Mouse (Mus musculus): ENCODE measurements around the gene 2010005H15Rik. TPM values are rescaled to one million over a fixed set of nuclear protein-coding genes. Genes with fewer than 3 reads are reported as not detected.
"Not testable (repeated sequence)": the region's sequence is repeated elsewhere in the genome, so short reads cannot be mapped to it uniquely, and the experiment has no call there.

The 2010005H15Rik gene
- not detected in 2 replicates for polyA plus RNA-seq (2014; fragmentation: Nextera tagmentation; extraction: Ambion mirVana)

DNA sequence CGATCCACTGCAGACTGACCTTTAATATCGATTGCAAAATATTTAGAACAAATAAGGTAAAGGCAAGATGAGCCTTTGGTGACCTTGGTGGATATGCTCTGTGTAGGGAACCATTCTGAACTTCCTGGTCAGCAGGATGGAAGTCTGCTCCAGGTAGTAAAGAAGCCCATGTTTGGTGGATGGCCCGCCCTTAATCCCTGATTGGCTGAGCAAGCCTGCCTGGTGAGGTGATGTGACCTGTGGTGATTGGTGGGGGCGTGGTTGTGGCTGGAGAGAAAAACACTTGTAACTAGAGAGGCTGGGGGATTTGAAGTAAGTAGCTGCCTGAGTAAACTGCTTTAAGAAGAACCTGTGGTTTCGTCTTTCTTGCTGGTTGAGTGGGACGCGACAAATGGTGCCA, at the start of gene 2010005H15Rik:
TSS of gene 2010005H15Rik (plus strand) at position 301 of the 400 bp plus-strand sequence.
- 97% methylated on average over 7 of the region's 7 CpGs for whole genome bisulfite sequencing
- H3K4me2 ChIP-seq (ENCODE audit: low read length); DNase-seq; H3K27ac ChIP-seq (replicated peaks; ENCODE audit: low read depth, low read length); ATAC-seq (ENCODE audit: low FRiP score, low TSS enrichment); H3K36me3 ChIP-seq (ENCODE audit: control insufficient read depth, insufficient read depth, low read length); H3K4me1 ChIP-seq (ENCODE audit: control insufficient read depth, insufficient read depth, low read length); H3K4me3 ChIP-seq (replicated peaks; ENCODE audit: low read depth, low read length); H3K9ac ChIP-seq (replicated peaks; ENCODE audit: low read length); H3K9me3 ChIP-seq (ENCODE audit: control insufficient read depth, low read length); H3K27me3 ChIP-seq (ENCODE audit: control insufficient read depth, insufficient read depth, low read length): not testable (repeated sequence)

DNA sequence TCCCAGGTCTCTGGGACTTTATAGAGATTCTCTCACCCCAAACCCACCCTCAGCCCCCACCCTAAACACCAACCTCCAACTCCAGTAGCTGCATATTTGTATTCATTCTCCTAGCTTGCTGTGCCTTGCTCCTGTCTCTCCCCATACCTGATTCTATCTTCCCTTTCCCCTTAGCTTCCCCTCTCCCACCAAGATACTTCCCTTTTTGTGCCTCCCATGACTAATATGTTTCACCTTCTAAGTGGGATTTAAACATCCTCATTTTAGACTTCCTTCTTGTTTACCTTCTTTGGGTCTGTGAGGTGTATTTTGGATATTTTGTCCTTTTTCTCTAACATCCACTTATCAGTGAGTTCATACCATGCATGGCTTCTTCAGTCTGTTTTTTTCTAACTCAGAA, 45.2 kb upstream of the 2010005H15Rik start:
- ATAC-seq (ENCODE audit: low FRiP score, low TSS enrichment), result no peak
- Histone ChIP-seq H3K4me1 (ENCODE audit: control insufficient read depth, insufficient read depth, low read length) (no peaks in the 10 kb centered on the region), H3K9ac (replicated peaks; ENCODE audit: low read length) (no peak overlapping the region), H3K4me2 (ENCODE audit: low read length) (no peak overlapping the region), H3K27me3 (ENCODE audit: control insufficient read depth, insufficient read depth, low read length) (no peaks in the 10 kb centered on the region), H3K4me3 (replicated peaks; ENCODE audit: low read depth, low read length) (no peak overlapping the region), H3K27ac (replicated peaks; ENCODE audit: low read depth, low read length) (no peak overlapping the region), H3K9me3 (ENCODE audit: control insufficient read depth, low read length) (no peaks in the 10 kb centered on the region), H3K36me3 (ENCODE audit: control insufficient read depth, insufficient read depth, low read length) (no peaks in the 10 kb centered on the region)
- DNase-seq, result no peak

DNA sequence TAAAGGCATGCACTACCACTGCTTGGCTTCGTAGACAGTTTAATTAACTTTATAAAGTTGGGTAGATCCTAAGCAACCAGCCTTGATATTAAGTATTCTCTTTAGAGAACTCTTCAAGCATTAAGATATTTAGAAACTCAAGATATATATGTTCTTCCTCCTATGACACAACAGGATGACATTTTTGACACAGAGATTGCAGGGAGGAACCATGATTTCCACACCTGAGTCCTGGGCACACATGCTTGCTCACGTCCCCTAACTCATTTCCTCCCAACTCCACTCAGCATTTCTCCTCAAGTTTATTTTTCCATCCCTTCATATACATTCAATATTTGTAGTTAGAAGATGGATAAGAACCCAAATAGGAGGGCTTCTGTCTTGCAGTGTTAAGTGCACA, 41.4 kb upstream of the 2010005H15Rik start:
- Histone ChIP-seq H3K9ac (replicated peaks; ENCODE audit: low read length) (no peak overlapping the region), H3K4me2 (ENCODE audit: low read length) (no peak overlapping the region), H3K27ac (replicated peaks; ENCODE audit: low read depth, low read length) (no peak overlapping the region), H3K4me1 (ENCODE audit: control insufficient read depth, insufficient read depth, low read length) (no peaks in the 10 kb centered on the region), H3K9me3 (ENCODE audit: control insufficient read depth, low read length) (no peaks in the 10 kb centered on the region), H3K36me3 (ENCODE audit: control insufficient read depth, insufficient read depth, low read length) (no peaks in the 10 kb centered on the region), H3K4me3 (replicated peaks; ENCODE audit: low read depth, low read length) (no peak overlapping the region), H3K27me3 (ENCODE audit: control insufficient read depth, insufficient read depth, low read length) (no peaks in the 10 kb centered on the region)
- whole genome bisulfite sequencing, result 78% methylated on average over 2 of the region's 2 CpGs
- DNase-seq (no peak), ATAC-seq (ENCODE audit: low FRiP score, low TSS enrichment) (no peak)

DNA sequence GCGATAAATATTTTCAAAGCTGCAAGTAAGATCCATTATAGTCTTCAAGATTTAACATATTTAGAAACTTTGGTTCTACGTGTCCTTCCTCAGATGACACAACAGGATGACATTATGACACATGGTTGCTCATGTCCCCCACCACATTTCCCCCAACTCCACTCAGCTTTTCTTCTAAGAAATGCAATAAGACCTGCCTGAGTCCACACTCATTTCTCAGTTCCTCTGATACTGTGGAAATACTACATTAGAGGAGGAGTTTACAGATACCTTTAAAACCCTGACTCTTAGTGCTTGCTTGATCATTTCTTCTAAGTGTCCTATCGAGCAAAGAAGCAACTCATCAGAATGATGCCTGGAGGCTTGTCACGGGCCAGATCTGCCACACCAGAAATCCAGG, 37.4 kb upstream of the 2010005H15Rik start, which contains the start of gene Gm5483:
TSS of gene Gm5483 (plus strand) at position 301 of the 400 bp plus-strand sequence.
- H3K27ac ChIP-seq (replicated peaks; ENCODE audit: low read depth, low read length); ATAC-seq (ENCODE audit: low FRiP score, low TSS enrichment); H3K36me3 ChIP-seq (ENCODE audit: control insufficient read depth, insufficient read depth, low read length); H3K4me3 ChIP-seq (replicated peaks; ENCODE audit: low read depth, low read length); H3K9ac ChIP-seq (replicated peaks; ENCODE audit: low read length); H3K27me3 ChIP-seq (ENCODE audit: control insufficient read depth, insufficient read depth, low read length); H3K4me2 ChIP-seq (ENCODE audit: low read length); H3K9me3 ChIP-seq (ENCODE audit: control insufficient read depth, low read length); H3K4me1 ChIP-seq (ENCODE audit: control insufficient read depth, insufficient read depth, low read length); DNase-seq: not testable (repeated sequence)
- WGBS, result 92% methylated on average over 4 of the region's 4 CpGs

DNA sequence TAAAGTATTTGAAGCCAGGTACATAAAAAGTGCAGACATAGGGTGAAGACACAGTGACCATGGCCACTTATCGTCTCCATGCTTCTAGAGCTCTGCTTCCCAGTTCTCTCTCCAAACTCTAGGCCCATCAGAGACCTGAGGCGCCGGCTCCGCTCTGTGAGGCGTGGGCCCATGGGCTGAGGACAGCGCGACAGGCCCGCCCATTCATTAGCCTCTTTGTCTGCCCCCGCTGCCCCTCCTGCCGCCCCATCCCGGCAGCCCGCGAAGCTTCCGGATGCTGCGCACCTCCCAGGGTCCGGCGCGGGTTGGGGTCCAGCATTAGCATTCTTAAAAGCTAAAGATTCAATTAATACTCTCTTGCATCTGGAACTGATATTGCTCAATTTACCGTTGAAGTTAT, 22.0 kb upstream of the 2010005H15Rik start:
- Histone ChIP-seq H3K36me3 (ENCODE audit: control insufficient read depth, insufficient read depth, low read length) (no peaks in the 10 kb centered on the region), H3K9ac (replicated peaks; ENCODE audit: low read length) (no peak overlapping the region), H3K4me3 (replicated peaks; ENCODE audit: low read depth, low read length) (no peak overlapping the region), H3K9me3 (ENCODE audit: control insufficient read depth, low read length) (no peaks in the 10 kb centered on the region), H3K4me2 (ENCODE audit: low read length) (peak overlapping the region; percentile 35), H3K27ac (replicated peaks; ENCODE audit: low read depth, low read length) (no peak overlapping the region), H3K4me1 (ENCODE audit: control insufficient read depth, insufficient read depth, low read length) (no peaks in the 10 kb centered on the region), H3K27me3 (ENCODE audit: control insufficient read depth, insufficient read depth, low read length) (no peaks in the 10 kb centered on the region)
- DNase-seq (peak; percentile 1), ATAC-seq (ENCODE audit: low FRiP score, low TSS enrichment) (no peak)
- 43% methylated on average over 19 of the region's 19 CpGs for WGBS

DNA sequence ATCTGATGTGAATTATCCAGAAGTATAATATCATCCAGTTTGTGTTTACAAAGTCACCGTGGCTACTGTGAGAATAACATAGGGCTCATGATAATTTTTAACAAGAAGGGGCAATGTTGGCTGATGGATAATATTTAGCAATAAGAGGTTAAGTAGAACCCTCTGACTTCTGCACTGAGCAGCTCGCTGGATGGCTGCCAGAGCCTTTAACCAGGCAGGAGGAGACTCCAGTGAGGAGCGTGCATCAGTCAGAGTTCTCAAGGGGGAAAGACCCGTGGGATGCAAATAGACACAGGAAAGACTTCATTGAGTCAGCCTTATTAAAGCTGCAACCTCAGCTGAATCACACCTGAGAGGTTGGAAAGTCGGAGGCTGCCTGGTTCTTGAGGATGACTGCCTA, 17.4 kb upstream of the 2010005H15Rik start:
- 86% methylated on average over 5 of the region's 5 CpGs for WGBS
- ATAC-seq (ENCODE audit: low FRiP score, low TSS enrichment), result no peak
- H3K27me3 ChIP-seq (ENCODE audit: control insufficient read depth, insufficient read depth, low read length), result no peaks in the 10 kb centered on the region

DNA sequence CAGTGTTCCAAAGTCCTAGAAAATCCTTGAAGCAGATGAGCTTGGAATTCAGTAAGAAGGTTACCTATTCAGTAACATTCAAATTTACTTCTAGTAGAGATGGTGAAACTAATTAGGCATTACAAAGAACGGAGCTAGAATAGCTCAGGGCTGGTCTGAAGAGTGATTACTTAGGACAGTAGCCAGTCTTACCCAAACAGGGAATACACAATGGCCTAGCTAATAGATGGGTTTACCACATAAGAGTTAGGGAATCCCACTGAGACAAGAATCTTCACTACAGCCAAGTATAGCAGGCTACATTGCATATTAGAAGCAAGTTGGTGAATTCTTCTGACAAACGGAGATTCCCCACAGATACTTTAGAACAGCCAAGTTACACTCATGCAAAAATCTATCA, 15.6 kb upstream of the 2010005H15Rik start:
- not testable (repeated sequence) for H3K4me2 ChIP-seq (ENCODE audit: low read length); H3K9me3 ChIP-seq (ENCODE audit: control insufficient read depth, low read length); H3K4me1 ChIP-seq (ENCODE audit: control insufficient read depth, insufficient read depth, low read length); H3K27me3 ChIP-seq (ENCODE audit: control insufficient read depth, insufficient read depth, low read length); H3K9ac ChIP-seq (replicated peaks; ENCODE audit: low read length); DNase-seq; H3K27ac ChIP-seq (replicated peaks; ENCODE audit: low read depth, low read length); H3K36me3 ChIP-seq (ENCODE audit: control insufficient read depth, insufficient read depth, low read length); H3K4me3 ChIP-seq (replicated peaks; ENCODE audit: low read depth, low read length); ATAC-seq (ENCODE audit: low FRiP score, low TSS enrichment)
- 56% methylated on average over 2 of the region's 2 CpGs for WGBS

More for the DNA sequence above, 17.4 kb upstream of the 2010005H15Rik start:
- Histone ChIP-seq H3K4me2 (ENCODE audit: low read length) (no peak overlapping the region), H3K4me1 (ENCODE audit: control insufficient read depth, insufficient read depth, low read length) (no peaks in the 10 kb centered on the region), H3K27ac (replicated peaks; ENCODE audit: low read depth, low read length) (no peak overlapping the region), H3K9ac (replicated peaks; ENCODE audit: low read length) (no peak overlapping the region), H3K9me3 (ENCODE audit: control insufficient read depth, low read length) (no peaks in the 10 kb centered on the region), H3K36me3 (ENCODE audit: control insufficient read depth, insufficient read depth, low read length) (no peaks in the 10 kb centered on the region), H3K4me3 (replicated peaks; ENCODE audit: low read depth, low read length) (no peak overlapping the region)
- DNase-seq, result no peak

DNA sequence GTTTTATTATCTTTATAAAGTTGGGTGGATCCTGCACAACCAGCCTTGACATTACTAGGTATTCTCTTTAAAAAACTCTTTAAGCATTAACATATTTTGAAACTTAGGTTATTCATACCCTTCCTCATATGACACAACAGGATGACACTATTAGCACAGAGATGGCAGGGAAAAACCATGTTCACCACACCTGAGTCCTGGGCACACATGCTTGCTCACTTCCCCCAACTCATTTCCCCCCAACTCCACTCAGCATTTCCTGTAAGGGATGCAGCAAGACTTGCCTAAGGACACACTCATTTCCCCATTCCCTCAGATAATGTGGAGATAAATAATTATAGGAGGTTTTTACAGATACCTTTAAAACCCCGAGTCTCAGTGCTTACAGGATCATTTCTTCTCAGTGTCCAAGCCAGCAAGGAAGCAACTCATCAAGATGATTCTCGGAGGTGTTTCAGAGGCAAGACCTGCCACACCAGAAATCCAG, 11.3 kb upstream of the 2010005H15Rik start, which contains the start of gene Gm5416:
TSS of gene Gm5416 (plus strand) at position 437 of the 487 bp plus-strand sequence.
- Histone ChIP-seq H3K27ac (replicated peaks; ENCODE audit: low read depth, low read length) (no peak within 1 kb of the TSS), H3K36me3 (ENCODE audit: control insufficient read depth, insufficient read depth, low read length) (no peaks in the 10 kb centered on the region), H3K4me2 (ENCODE audit: low read length) (no peak within 1 kb of the TSS), H3K27me3 (ENCODE audit: control insufficient read depth, insufficient read depth, low read length) (no peaks in the 10 kb centered on the region), H3K9me3 (ENCODE audit: control insufficient read depth, low read length) (no peaks in the 10 kb centered on the region), H3K4me1 (ENCODE audit: control insufficient read depth, insufficient read depth, low read length) (no peaks in the 10 kb centered on the region), H3K4me3 (replicated peaks; ENCODE audit: low read depth, low read length) (no peak within 1 kb of the TSS), H3K9ac (replicated peaks; ENCODE audit: low read length) (no peak within 1 kb of the TSS)
- WGBS, result 88% methylated on average over 2 of the region's 2 CpGs
- DNase-seq (no peak), ATAC-seq (ENCODE audit: low FRiP score, low TSS enrichment) (no peak)

DNA sequence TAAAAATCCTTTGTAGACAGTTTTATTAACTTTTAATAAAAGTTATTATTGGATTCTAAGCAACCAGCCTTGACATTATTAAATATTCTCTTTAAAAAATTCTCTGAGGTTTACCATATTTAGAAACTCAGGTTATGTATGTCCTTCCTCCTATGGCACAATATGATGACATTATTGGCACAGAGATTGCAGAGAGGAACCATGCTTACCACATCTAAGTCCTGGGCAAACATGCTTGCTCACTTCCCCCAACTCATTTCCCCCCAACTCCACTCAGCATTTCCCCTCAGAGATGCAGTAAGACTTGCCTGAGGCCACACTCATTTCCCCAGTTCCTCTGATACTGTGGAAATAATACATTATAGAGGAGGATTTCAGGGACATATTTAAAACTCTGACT, 39.3 kb downstream of the 2010005H15Rik start:
- DNase-seq; H3K36me3 ChIP-seq (ENCODE audit: control insufficient read depth, insufficient read depth, low read length); ATAC-seq (ENCODE audit: low FRiP score, low TSS enrichment); H3K9ac ChIP-seq (replicated peaks; ENCODE audit: low read length); H3K27me3 ChIP-seq (ENCODE audit: control insufficient read depth, insufficient read depth, low read length); H3K4me2 ChIP-seq (ENCODE audit: low read length); H3K4me1 ChIP-seq (ENCODE audit: control insufficient read depth, insufficient read depth, low read length); H3K9me3 ChIP-seq (ENCODE audit: control insufficient read depth, low read length); H3K4me3 ChIP-seq (replicated peaks; ENCODE audit: low read depth, low read length); H3K27ac ChIP-seq (replicated peaks; ENCODE audit: low read depth, low read length): not testable (repeated sequence)

All from midbrain, embryonic 14.5 days (tissue).